Mouse (Mus musculus): ENCODE results near the gene Syt8. TPM values are rescaled to one million over a fixed set of nuclear protein-coding genes. Genes with fewer than 3 reads are reported as not detected.

Syt8 gene
- total RNA-seq, 2 experiments from 2014 or later: not detected

DNA sequence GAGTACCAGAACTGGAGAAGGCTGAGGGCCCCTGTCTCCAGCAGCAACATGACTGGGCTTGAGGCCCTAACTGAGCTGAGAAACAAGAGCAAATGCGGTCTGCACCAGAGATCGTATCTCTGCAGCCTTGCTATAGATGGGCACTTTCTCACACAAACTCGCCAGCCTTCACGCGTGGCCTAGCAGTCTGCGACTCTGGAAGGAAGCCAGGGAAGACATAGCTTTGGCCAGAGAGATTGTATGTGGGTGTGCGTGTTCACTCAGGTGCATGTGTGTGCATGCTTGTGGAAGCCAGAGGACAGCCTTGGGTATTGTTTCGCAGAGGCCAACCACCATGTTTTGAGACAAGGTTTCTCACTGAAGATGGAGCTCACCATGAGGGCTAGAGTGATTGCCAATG is 26.0 kb upstream of the Syt8 start:
- no peak for DNase-seq

DNA sequence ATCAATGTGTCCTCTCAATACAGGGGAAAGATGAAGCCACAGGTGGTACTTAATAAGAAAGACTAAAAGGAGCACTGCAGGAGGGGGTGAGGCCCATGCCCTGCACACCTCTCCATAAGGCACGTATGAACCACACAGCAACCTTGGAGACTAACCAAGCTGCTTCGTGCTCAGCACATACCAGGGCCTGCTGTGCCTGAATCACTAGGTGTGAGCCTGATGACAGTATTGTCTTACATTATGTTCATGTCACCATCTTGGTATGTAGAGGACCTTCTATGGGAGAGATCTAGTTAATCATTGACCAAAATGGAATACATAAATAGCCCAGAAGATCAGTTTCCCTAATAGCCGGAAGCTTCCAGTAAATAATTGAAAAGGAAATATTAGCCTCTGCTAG is 25.0 kb upstream of the Syt8 start:
- no peak for DNase-seq

DNA sequence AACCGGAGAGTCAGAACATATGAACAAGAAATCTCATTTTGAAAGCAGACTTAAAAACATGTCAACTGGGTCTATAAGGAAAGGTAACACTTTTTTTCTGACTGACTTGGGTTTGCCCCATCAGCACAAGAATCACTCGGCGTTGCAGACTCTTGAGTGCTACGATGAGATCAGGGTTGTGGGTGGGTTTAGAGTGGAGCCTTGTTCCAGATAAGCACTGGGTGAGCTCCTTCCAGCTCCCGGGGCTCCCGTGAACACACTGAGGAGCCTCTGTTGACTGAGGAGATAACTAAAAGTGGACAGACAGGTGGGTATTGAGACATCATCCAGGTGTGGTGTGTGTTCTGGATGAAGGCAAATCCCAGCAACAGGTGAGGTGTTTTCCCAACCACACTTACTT is 21.4 kb upstream of the Syt8 start:
- no peak for DNase-seq

DNA sequence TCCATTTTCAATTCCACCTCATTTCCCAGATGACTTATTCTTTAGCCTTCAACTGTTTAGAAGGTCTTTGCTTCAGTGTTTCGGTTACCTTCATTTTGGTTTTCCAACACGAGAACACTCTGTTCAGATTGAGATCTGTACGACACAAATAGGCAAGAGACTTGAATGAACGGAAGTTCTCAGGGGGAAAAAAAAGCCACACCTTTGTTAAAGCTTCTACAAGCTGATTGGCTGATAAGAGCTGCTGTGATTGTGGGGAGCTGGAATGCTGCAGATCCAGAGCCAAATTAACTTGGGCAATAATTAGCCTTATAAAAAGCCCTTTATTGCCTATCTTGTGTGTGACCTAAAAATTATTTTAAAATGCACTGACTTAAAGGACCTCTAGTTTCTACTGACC is 19.3 kb upstream of the Syt8 start:
- DNase-seq: no peak

DNA sequence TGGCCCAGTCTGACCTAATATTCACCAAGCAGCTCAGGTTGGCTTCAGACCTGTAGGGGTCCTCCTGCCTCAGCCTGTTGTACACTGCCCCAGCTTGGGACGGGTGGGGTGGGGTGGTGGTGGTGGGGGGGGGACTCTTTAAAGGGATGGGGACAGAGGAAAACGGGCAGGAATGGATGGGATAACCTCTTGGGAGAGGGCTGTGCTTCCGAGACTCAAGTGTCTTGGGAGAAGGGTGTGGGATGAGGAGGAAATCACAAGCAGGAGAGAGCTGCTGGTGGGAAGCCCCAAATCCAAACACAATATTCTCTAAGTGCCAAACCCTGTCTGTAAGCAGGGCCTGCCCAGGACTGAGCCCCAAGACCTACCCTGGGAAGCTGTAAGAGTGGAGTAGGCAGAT is 18.4 kb upstream of the Syt8 start:
- no peak for DNase-seq

DNA sequence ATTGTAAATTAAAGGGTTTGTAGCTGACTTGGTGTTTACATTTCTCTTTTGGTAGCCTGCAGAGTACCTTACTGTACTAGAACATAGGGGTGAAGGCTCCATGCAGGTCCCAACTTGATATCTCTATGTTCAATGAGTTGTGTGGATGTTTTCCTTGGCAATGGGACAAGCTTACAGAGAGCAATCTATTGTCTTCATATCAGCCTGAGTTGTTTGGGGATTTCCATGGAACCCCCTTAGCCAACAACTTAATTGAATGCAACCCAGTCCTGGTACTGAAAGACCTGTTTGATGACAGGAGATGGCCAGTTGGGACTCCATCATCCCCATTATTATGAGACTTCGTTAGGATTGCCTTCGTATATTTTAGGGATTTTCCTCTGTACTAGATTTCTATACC is 16.6 kb upstream of the Syt8 start:
- no peak for DNase-seq

DNA sequence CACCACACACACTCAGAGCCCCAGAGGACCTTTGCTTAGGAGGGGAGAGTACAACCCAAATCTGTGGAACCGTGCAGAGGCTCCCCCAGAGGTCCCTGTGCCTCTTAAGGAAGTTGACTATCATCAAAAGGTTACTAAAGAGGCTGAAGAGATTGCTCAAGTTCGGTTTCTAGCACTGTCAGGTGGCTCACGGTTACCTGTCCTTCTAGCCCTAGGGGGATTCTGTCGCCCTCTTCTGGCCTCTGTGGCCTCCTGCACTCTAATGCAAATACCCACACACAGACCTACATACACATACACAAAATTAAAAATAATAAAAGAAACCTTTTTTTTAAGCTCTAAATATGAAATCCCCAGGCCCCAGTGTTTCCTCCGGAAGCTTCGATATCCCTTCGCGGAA is 16.0 kb upstream of the Syt8 start:
- no peak for DNase-seq

DNA sequence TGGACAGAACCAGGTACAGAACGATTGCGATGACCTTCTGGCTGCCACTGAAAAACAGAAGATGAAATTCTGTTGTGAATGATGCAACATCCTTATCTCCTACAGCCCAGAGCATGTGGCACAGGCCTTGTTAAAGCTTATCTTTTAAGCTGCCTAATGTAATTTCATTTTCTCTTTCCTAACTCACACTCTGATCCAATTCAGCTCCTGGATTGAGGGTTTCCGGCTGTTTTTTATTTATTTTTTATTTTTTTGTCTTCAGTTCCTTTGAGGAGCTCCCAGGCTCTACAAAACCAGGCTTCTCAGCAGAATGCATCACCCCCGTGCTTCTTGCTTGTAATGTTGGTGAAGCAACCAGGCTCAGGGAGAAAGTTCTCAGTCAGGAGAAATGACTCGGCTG is 14.8 kb upstream of the Syt8 start:
- no peak for DNase-seq

DNA sequence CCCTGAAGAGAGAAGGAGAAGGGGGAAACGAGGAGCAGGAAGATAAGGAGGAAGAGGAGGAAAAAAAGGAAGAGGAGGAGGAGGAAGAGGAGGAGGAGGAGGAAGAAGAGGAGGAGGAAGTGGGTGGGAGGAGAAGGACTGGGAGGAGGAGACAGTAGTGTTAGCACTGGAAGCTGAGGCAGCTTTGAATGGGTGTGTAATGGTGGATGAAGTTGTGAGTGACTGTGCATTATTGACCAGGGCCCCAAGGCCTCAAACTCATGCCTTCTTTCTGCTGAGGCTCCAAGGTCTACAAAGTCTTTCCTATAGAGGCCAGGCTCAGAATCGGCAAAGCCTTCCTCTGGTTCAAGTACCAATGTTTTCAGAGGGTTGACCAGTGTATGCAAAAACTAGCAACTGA is 12.8 kb upstream of the Syt8 start:
- DNase-seq: no peak

DNA sequence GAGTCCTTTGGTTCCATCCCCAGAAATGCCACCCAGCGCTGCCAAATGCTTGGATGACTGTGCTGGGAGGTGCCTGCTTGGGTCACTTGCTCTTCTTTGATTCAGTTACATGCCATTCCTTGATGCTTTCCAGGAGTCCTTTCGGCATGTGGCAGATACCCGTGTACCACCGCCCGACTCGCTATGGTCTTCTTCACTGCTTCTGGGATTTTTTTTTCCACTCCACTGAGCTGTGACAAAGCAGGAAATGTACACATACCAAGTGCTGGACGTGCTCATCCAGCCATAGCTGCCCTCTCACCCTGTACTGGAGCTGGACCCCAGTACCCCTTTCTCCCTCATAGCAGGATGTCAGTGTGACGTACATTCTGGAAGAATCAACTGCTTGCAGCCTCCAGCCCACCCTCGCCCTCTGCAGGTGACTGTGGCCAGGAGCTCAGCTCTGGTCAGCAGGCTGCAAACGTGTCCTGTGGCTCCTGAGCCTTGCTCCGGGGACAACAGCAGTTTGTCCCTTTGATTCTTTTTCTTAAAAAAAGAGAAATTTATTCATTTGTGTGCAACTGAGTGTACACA is 8.9 kb upstream of the Syt8 start:
- DNase-seq: no peak

DNA sequence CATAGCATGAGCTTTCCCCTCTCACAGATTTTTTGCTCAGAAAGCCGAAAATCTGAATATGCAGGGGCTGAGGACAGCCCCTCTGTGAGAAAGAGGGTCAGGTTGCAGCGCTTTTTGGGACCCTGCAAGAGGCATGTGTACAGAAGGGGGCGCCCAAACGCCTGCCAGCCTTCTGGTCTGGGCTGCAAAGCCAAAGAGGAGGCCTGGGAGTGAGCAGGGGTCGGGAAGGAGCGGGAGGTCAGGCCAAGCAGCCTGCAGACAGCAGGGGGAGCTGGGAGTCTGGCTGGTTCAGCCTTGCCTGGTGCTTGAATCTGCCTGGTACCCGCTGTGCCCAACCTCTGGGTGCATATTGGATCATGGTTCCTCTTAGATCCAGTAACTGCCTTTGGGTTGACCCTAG is 6.4 kb upstream of the Syt8 start:
- DNase-seq: no peak

DNA sequence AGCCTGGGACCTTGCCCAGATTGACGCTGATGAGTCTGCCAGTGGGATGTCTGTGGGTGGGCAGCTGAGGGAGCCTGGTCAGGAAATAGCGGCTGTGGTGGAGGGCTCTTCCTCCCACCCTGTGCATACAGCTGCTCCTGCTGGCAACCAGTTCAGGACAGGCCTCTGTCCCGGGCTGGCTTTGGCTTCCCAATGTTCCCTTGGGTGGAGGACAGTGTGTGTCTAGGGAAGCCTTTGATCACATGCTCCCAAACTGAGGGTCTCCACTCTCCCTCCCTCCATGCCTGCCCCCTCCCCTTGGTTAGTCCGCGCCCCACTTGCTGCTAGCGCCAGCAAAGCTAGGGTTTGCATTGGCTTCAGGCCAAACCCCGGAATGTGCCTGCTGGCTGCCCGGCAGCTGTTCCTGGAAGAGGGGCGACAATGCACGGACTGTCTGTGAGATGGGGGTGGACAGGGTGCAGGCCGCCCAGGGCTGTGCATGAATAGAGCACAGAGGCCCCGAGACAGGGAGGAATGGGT is 4.4 kb upstream of the Syt8 start:
- DNase-seq: no peak

DNA sequence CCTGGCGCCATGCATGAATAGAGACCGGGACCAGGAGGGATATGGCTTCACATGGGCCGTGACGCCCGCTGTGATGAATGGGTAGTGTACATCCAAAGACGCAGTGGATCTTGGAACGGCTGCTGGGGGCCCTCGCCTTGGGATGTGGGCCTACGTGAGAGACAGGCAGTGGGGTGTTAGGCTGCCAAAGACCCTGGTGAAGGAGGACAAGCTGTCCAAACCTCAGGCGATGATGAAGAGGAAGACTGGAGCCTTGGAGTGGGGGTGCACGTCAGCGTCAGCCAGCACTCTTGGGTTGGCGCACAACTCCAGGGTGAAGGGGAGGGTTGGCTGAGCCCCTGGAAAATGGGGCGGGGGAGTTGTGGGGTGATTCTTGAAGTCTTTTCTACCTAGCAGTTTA is 3.5 kb upstream of the Syt8 start:
- DNase-seq: no peak

DNA sequence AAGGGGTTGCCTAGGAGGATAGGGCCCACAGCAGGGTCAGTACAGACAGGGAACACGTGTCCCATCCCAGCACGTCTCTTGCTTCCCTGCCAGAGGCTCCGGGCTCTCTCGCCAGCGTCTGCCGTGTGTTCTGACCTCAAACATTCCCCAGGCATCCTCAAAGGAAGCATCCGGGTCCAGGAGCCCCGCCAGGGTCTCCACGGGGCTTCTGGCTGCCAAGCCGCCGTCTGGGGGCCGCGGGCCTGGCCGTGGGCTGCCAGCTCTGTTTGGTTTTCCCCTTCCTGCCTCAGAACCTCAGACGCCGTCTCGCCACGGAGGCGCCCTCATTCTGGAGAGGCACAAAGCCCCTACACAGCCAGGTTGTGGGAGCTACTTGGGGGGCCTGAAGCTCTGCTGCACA is 1.0 kb upstream of the Syt8 start:
- no peak for DNase-seq

DNA sequence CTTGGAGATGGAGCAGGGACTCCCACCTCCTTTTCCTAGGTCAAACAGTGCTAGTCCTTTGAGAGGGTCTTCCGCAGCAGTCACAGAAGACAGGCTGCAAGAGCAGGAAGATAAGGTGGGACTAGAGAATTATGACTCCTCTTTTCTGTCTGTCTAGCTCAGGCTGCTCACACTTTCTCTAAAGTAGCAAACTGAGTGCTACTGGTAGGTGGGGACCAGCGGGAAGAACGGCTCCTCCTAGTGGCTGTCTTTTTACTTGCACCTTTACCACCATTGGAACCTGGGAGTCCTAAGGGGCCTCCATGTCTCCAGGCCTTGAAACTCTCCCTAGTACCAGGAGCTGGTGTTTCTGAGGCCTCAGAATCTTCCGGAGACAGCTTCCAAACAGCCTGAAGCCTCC is 874 bp downstream of the Syt8 start:
- no peak for DNase-seq

DNA sequence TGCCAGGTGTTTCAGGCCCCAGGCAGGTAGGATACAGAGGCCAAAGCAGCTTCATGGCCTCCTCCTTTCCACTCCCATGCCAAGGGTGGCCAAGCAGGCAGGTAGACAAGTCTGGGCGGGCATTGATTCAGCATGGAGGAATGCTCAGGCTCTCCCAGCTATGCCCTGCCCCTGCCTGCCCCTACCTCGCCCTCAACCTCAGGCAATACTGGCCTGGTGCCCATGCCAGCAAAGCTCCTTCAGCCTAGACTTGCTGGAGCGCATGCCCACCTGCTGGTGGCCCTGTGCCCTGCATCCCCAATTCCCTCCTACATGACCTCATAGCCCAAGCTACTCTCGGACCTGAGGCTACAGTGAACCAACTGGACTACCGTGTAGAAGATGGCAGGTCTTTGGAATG is 2.7 kb downstream of the Syt8 start:
- DNase-seq: no peak

DNA sequence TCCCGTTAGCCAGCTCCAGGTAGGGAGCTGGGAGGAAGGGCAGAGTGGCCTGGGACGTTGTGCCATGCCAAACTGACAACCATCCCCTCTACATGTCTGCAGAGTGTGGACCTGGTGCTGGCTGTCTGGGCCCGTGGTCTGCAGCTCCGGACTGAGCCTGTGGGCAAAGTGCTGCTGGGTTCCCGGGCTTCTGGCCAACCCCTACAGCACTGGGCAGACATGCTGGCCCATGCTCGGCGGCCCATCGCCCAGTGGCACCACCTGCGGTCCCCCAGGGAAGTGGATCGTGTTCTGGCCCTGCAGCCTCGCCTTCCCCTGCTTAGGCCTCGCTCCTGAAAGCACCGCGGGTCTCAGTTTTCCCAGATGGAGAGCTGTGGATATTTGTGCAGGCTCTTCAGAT is 5.3 kb downstream of the Syt8 start:
- peak; percentile 70 for DNase-seq

DNA sequence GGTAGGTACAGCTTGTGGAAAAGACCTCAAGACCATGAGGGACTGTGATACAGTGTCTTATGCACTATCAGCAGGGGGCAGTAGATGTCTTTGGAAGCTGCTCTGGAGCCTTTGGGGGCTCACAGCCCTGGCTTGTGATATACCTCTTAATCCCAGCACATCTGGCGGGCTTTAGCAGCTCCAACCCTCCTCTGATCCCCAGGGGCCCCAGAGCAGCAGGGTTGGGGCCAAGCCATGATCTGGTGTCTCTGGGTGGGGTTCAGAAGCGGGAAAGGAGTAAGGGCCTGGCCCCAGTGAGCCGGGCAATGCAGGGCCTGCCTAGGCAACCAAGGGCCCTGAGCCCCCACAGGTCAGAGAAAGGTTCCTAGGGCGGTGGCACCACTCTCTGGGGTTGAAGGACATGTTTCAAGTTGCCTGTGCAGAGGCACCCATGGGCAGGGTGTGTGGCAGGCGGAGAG is 6.0 kb downstream of the Syt8 start:
- peak; percentile 80 for DNase-seq

DNA sequence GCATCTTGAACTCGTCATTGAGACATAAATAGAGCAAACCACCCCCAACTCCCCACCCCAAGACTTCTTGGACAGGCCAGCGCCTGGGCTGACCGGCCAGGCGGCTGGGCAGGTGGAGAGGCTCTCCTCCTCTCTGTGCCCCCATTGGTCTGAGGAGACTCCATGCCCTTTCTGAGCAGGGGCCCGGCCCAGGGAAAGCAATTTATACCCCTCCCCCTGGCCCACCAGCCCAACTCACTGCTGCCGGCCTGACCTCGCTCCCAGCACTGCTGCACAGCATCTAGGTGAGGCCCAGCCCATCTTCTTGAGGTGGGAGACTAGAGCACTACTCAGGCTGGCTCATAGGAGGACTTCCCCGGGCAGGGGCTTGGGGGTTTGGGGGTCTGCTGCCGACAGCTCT is 6.9 kb downstream of the Syt8 start, which contains the start of gene Tnni2:
Gene Tnni2, plus strand, starts transcription at position 224 of the 400 bp plus-strand sequence.
- DNase-seq: peak; percentile 89

DNA sequence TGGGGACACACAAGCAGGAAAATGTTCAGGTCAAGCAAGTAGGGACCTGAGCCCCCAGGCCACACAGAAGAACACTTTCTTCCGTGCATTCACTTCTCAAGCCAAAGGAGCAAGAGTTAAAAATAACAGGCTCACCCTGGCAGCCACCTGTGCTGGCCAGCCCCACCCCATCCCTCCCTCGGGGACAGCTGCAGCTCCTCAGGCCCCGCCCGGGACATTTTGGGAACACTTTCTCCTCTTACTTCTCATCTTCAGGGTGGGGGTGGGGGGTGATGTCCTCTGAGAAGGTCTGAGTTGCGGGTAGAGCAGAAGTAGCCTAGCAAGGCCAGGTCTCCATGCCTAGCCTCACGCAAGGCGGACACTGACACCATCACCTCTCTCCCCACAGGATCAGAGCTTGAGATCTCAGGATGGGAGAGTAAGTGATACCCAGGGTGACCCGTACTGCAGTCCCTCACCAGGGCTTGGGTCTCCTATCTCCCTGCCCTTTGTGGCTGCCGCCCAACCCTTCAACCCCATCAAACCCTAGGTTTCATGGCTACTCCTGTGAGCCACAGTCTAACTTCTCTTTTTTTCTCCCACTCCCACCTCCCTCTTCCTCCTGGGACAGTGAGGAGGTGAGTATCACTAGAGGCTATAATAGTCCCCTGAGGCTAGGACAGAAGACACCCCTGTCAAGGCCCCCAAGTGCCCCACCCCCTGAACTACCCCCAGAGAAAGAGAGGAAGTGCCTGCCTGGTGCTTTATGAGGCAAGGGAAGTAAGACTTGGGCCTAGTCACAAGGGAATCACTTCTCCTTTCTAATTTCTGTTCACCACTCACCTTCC is 7.6 kb downstream of the Syt8 start:
- DNase-seq: peak; percentile 76

DNA sequence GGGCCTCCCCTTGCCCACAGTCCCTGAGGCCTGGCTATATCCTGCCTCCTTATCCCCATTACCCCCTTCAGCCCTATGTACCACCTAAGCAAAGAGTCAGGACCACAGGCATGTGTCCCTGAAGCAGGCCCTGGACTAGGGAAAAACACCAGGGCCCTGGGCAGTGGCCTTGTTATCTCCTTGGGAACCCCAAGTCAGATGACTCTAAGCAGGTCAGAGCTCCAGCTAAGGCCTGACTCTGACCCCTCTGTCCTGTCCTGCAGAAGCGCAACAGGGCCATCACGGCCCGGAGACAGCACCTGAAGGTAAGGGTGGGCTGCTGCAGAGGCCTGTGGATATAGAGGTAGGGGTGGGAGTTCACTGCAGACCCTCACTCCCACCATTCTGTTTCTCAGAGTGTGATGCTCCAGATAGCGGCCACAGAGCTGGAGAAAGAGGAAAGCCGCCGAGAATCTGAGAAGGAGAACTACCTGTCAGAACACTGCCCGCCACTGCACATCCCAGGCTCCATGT is 8.3 kb downstream of the Syt8 start:
- DNase-seq: no peak

DNA sequence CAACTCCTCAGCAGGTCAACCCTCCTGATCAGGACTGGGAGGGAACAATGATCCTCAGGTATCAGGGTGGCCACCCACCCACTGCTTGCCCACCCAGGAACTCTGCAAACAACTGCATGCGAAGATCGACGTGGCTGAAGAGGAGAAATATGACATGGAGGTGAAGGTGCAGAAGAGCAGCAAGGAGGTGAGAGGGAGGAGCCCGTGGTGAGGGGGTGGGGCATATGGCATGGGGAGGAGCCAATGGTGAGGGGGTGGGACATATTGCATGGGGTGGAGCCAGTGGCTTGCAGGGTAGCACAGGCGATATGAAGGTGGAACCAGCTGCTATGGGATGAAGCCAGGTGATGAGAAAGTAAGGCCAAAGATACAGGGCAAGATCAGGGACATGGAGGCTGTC is 8.8 kb downstream of the Syt8 start:
- DNase-seq: no peak

DNA sequence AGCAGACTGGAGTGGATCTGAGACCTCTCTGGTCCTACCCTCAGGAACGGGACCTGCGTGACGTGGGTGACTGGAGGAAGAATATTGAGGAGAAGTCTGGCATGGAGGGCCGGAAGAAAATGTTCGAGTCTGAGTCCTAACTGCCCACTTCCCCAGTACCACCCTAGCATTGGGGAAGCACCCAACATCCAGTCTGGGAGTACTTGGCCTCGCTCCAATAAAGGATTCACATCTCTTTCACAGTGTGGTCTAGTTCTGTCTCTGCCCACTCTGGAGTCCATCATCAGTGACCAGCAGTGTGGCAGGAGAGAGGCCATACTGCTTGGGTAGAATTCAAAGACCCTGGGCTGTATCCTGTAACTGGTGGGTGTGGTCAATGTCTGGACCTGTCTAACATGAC is 9.5 kb downstream of the Syt8 start:
- DNase-seq: no peak

DNA sequence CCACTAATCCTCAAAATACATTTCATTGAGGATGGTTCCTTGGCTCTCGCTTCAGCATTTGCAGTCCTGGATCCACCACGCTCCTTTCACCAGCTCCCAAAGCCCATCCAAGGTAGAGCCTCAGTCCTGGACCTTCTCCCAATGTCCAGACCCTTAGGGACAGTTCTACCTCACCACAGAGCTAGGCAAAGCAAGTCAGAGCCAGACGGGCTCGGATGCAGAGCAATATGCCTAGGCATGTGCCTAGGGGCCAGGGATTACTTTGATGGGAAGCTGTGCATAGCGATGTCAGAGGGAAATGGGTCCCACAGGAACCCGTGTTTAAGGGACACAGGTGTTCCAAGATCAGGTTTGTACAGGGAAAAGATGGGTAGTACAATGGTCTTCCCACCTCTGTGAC is 10.7 kb downstream of the Syt8 start:
- no peak for DNase-seq

Measured in gastrocnemius, postnatal 25 days (tissue).